ENCODE assay signal across 9 mouse cellular contexts in genomic region chr3:30012666-30013365, GRCm38 (mm10).
A peak's percentile ranks its signal among the peaks of the same experiment; 100 is the strongest.
DNase-seq lines count a peak whose midpoint lies in the region; ATAC-seq and TF ChIP-seq lines count a peak whose summit lies in the region.
"Had no signal": no experiment of that assay in that cellular context is flagged by ENCODE, and none has a peak within 500 bp of the region (broad histone marks: within the 10 kb centered on the region; RNA-seq: fewer than 3 reads in every experiment).

No protein-coding gene starts in this region.

- WGBS in intestine, postnatal 0 days: 3% methylated on average over 29 of the region's 29 CpGs
- WGBS in neural tube, embryonic 15.5 days: under 1% methylated on average over 29 of the region's 29 CpGs

- DNase-seq in embryo, embryonic 10.5 days (ENCODE audit: low spot score): peak; percentile 89
- peak; percentile 81 to 86 for DNase-seq in heart, adult 18-20 months
- peak; percentile 55 to 58 for DNase-seq in lung, adult 18-20 months
- DNase-seq in thymus, postnatal 0 days (ENCODE audit: low spot score): no peak

- H3K4me3 ChIP-seq in erythroblast, embryonic 14.5 days (replicated peaks): peak overlapping the region; percentile 37
- H3K4me3 ChIP-seq in intestine, postnatal 0 days (ENCODE audit: low read depth, low read length): peak overlapping the region; percentile 50
- H3K4me3 ChIP-seq in neural tube, embryonic 15.5 days (replicated peaks): peak overlapping the region; percentile 45

- TF ChIP-seq CTCF in intestine, postnatal 0 days (IDR thresholded peaks at IDR 0.05; ENCODE audit: low read depth): no peak

- H3K9me3 ChIP-seq in erythroblast, embryonic 14.5 days (ENCODE audit: control insufficient read depth, low read length): no peaks in the 10 kb centered on the region
- no peaks in the 10 kb centered on the region for H3K9me3 ChIP-seq in intestine, postnatal 0 days (ENCODE audit: control insufficient read depth)
- no peaks in the 10 kb centered on the region for H3K9me3 ChIP-seq in neural tube, embryonic 15.5 days (replicated peaks)

- 0 out of 2 replicates have a peak overlapping the region, but pooled peaks have one; percentile 40 for H3K9ac ChIP-seq in intestine, postnatal 0 days (ENCODE audit: low read depth, low read length)
- H3K9ac ChIP-seq in neural tube, embryonic 15.5 days (replicated peaks): peak overlapping the region; percentile 43; the same call in 1 of the 2 replicates

- peaks cover 31% of the 10 kb centered on the region for H3K27me3 ChIP-seq in erythroblast, embryonic 14.5 days (ENCODE audit: control insufficient read depth)
- H3K27me3 ChIP-seq in intestine, postnatal 0 days (replicated peaks; ENCODE audit: control insufficient read depth, insufficient read depth, low read length): peaks cover 17% of the 10 kb centered on the region; the same call in 1 of the 2 replicates
- peaks cover 35% of the 10 kb centered on the region for H3K27me3 ChIP-seq in neural tube, embryonic 15.5 days (replicated peaks)
- H3K27me3 ChIP-seq: CH12.LX had no signal

- H3K36me3 ChIP-seq in erythroblast, embryonic 14.5 days (ENCODE audit: control insufficient read depth): no peaks in the 10 kb centered on the region
- H3K36me3 ChIP-seq in intestine, postnatal 0 days (ENCODE audit: control insufficient read depth, insufficient read depth): no peaks in the 10 kb centered on the region
- no peaks in the 10 kb centered on the region for H3K36me3 ChIP-seq in neural tube, embryonic 15.5 days

- H3K27ac ChIP-seq in intestine, postnatal 0 days (ENCODE audit: low read depth, low read length): no peak overlapping the region
- peak overlapping the region; percentile 49; the same call in 1 of the 2 replicates for H3K27ac ChIP-seq in neural tube, embryonic 15.5 days (replicated peaks)

- no peak for ATAC-seq in erythroblast, adult 5-6 weeks (replicated peaks; ENCODE audit: low FRiP score, poor library complexity, severe bottlenecking)
- ATAC-seq in intestine, postnatal 0 days: no peak
- ATAC-seq in neural tube, embryonic 15.5 days (ENCODE audit: low FRiP score): peak; percentile 29; the same call in 1 of the 2 replicates

- H3K4me2 ChIP-seq in intestine, postnatal 0 days (replicated peaks; ENCODE audit: low read depth): peak overlapping the region; percentile 81
- H3K4me2 ChIP-seq in neural tube, embryonic 15.5 days: peak overlapping the region; percentile 76

- no peaks in the 10 kb centered on the region for H3K4me1 ChIP-seq in erythroblast, embryonic 14.5 days (ENCODE audit: control insufficient read depth)
- no peaks in the 10 kb centered on the region for H3K4me1 ChIP-seq in intestine, postnatal 0 days (replicated peaks; ENCODE audit: control insufficient read depth, insufficient read depth, low read length)
- peaks cover 17% of the 10 kb centered on the region for H3K4me1 ChIP-seq in neural tube, embryonic 15.5 days
